Mouse (Mus musculus) gastrocnemius, adult 8-10 months (tissue): ENCODE results near the gene Tmprss4. TPM values are rescaled to one million over a fixed set of nuclear protein-coding genes. Genes with fewer than 3 reads are reported as not detected.

ENCODE experiments used
- DNase-seq, 2 experiments: peaks; one replicate each; pipeline ENCODE4 v3.0.0; 2022; ENCODE audit warnings: low spot score in 2 of 2
- total RNA-seq, 4 experiments: library from RNA; stranded (reverse); gene quantifications; 2 replicates each; pipeline ENCODE4 v1.2.4; 2022

The Tmprss4 gene
- total RNA-seq, result not detected

- DNase-seq, result no peak
Observed at GRCm38 (mm10) chr9:45203797-45204410, at the start of gene Tmprss4. Gene Tmprss4, minus strand, starts transcription at chr9:45204092.

- DNase-seq, result no peak
Observed at GRCm38 (mm10) chr9:45252395-45252794, 48.5 kb upstream of the Tmprss4 start.

- no peak for DNase-seq
Observed at GRCm38 (mm10) chr9:45251990-45252389, 48.1 kb upstream of the Tmprss4 start.

GRCm38 (mm10) chr9:45251281-45251680, 47.4 kb upstream of the Tmprss4 start:
- DNase-seq, result no peak

GRCm38 (mm10) chr9:45250306-45250705, 46.4 kb upstream of the Tmprss4 start:
- no peak for DNase-seq

- DNase-seq, result no peak
Observed at GRCm38 (mm10) chr9:45247536-45247935, 43.6 kb upstream of the Tmprss4 start.

GRCm38 (mm10) chr9:45246060-45246459, 42.2 kb upstream of the Tmprss4 start:
- no peak for DNase-seq

- DNase-seq, result no peak
Observed at GRCm38 (mm10) chr9:45245432-45245831, 41.5 kb upstream of the Tmprss4 start.

GRCm38 (mm10) chr9:45241397-45241796, 37.5 kb upstream of the Tmprss4 start:
- no peak for DNase-seq

- no peak for DNase-seq
Observed at GRCm38 (mm10) chr9:45236744-45237143, 32.9 kb upstream of the Tmprss4 start.

- no peak for DNase-seq
Observed at GRCm38 (mm10) chr9:45235668-45236227, 31.9 kb upstream of the Tmprss4 start.

GRCm38 (mm10) chr9:45229359-45229758, 25.5 kb upstream of the Tmprss4 start:
- no peak for DNase-seq

GRCm38 (mm10) chr9:45221567-45221966, 17.7 kb upstream of the Tmprss4 start:
- peak; percentile 73 to 78 for DNase-seq

- DNase-seq, result no peak
Observed at GRCm38 (mm10) chr9:45219644-45220043, 15.8 kb upstream of the Tmprss4 start.

GRCm38 (mm10) chr9:45215526-45216179, 11.8 kb upstream of the Tmprss4 start:
- DNase-seq, result no peak

- no peak for DNase-seq
Observed at GRCm38 (mm10) chr9:45212001-45212400, 8.1 kb upstream of the Tmprss4 start.

- no peak for DNase-seq
Observed at GRCm38 (mm10) chr9:45207015-45207743, 3.3 kb upstream of the Tmprss4 start.

GRCm38 (mm10) chr9:45206121-45206520, 2.2 kb upstream of the Tmprss4 start:
- no peak for DNase-seq

- no peak for DNase-seq
Observed at GRCm38 (mm10) chr9:45205143-45205542, 1.3 kb upstream of the Tmprss4 start.

GRCm38 (mm10) chr9:45202021-45202798, 1.7 kb downstream of the Tmprss4 start:
- no peak for DNase-seq

- DNase-seq, result peak; percentile 25 to 27
Observed at GRCm38 (mm10) chr9:45201319-45201947, 2.5 kb downstream of the Tmprss4 start.
